Mouse (Mus musculus): Measurements from ENCODE around the gene Plekhg4.

DNA sequence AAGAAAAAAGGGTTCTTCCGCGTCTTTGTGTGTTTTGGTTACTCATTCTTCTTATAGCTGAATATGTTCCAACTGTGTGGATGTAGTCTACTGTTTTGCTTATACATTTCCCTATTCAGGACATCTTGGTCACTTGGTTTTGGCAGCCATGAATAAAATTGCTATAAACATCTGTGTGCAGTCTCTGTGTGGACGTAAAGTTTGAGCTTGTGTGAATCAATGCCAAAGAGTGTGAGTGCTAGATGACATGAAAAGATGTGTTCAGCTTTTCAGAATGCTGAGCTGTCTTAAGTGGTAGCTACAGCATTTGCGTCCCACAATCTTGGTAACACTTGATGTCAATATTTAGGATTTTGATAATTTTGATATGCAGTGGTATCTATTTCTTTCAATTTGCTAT, 46.7 kb downstream of the Plekhg4 start:
- TF ChIP-seq CHD2 (IDR thresholded peaks at IDR 0.05; ENCODE audit: low read depth, low read length) = no peak
- no peak for TF ChIP-seq ZNF384 (IDR thresholded peaks at IDR 0.05; ENCODE audit: low read depth, low read length)

Data from ES-E14 (cell line).